Mouse (Mus musculus): ENCODE results near the gene Prr19. TPM values are rescaled to one million over a fixed set of nuclear protein-coding genes. Genes with fewer than 3 reads are reported as not detected.
"Not testable (repeated sequence)": the region's sequence is repeated elsewhere in the genome, so short reads cannot be mapped to it uniquely, and the experiment has no call there.

Prr19 gene
- not detected for total RNA-seq (2021)
- long read RNA-seq, experiment 1: 0 reads
- long read RNA-seq, experiment 2: 0 reads

DNA sequence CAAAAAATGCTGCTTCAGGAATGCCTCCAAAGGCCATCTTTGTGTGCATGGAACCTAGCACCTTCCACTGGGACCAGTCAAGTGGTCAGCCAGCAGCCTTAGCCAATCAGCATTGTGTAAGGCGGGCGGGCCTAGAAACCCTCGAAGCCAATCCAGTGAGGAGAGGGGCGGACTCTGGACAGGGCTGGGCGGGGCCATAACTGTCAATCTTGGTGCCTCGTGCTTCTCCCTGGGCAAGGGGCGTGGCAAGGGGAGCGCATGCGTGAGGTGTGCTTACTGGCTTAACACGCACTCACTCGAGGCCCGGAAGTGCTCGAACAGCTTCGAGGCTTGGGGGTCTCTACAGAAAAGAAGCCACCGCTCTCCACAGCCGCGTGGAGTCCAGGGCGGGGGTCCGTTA, at the start of gene Prr19:
Gene Prr19, plus strand, starts transcription at position 349 of the 400 bp plus-strand sequence.
- DNase-seq: peak; percentile 27

GRCm38 (mm10) chr7:25251822-25252221, 49.4 kb upstream of the Prr19 start:
- peak; percentile 32 for DNase-seq

GRCm38 (mm10) chr7:25261896-25262295, 39.3 kb upstream of the Prr19 start:
- no peak for DNase-seq

DNA sequence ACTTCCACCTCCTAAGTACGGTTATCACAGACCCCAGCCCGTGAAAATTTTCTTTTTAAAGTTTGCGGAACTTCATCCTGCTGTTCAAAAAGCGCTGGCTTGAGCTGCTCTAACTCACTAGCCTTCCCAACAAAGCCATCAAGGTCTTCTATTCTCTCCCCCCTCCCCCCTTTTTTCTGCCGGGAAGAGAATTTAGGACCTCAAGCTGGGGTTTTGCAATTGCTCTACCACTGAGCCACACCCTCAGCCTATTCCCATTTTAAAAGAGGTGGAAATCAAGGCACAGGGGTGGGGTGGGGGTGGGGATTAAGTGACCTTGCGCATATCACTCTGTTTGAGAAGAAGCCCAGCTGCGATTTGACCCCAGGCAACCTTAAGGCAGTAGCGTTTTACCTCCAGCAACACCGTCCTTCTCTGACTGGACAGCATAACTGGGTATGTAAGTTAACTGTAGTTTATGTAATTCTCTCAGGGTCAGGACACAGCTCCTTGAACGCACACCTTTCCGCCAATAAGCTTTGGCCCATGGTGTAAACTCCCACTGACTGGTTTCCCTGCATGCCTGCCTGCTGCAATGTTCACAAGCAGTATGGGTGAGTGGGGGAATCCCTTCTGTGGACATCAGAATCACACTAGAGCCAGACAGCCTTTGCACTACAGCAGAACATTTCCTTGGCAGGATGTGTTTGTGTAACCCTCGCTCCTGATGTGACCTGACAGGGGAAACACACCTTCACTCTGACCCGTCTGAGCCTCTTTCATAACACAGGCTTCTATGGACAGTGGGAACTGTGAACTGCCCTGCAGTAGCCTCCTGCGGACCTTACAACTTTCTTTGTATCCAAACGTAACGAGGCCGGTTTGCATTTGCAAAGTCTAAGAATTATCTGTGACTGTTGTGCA, 37.0 kb upstream of the Prr19 start:
- peak; percentile 5 for DNase-seq

GRCm38 (mm10) chr7:25265743-25266142, 35.5 kb upstream of the Prr19 start:
- DNase-seq: not testable (repeated sequence)

DNA sequence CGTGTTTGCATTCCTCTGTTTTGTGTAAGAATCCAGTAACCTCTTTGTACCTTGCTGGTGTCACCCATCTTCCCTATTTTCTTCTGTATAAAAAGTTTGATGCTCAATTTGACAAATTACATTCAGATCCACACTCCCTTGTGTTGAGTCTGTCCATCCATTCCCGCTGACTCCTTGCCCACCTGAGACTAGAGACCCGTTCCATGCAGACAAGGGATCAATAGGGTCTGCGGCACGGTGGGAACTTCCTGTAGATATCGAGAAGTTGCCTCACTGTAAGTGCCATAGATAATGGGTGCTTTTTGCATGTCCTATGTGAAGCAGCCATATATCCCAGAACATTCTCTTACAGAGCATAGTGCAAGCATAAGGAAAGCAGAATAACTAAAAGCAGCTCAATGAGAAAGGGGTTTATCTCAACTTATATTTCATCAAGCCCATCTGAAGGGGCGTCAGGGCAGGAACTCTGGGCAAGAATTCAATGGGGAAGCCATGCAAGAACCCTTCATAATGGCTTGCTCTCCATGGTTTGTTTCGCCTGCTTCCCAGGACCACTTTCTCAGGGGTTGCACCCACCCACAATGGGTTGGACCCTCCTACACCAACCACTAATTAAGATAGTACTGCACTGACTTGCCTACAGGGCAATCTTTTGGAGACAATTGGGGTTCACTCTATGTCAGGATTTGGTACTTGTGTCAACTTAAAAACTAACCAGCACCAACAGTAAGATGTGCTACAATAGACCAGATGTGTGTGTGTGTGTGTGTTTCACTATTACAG, 34.8 kb upstream of the Prr19 start:
- no peak for DNase-seq

DNA sequence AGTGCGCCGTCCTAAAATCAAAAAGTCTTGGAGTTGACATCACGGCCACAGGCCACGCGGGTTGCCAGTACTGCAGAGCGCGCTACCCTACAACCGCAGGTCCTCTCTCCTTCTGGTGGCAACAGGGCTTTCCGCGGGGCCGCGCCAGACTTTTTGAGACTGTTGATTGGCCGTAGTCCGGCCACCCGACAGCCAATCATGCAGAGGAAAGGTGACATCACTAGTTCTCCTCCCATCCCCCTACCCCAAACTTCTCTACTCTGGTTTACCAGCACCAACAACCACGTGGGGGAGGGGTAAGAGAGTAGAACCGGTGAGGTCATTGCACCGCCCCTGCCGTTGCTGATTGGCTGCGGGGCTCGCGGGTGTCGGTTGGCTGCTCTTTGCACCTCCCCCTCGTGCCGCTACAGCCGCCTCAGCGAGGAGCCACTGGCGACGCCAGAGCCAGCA, 33.9 kb upstream of the Prr19 start, which contains the start of gene Cic:
Gene Cic, plus strand, starts transcription at position 404 of the 450 bp plus-strand sequence.
- peak; percentile 98 for DNase-seq

DNA sequence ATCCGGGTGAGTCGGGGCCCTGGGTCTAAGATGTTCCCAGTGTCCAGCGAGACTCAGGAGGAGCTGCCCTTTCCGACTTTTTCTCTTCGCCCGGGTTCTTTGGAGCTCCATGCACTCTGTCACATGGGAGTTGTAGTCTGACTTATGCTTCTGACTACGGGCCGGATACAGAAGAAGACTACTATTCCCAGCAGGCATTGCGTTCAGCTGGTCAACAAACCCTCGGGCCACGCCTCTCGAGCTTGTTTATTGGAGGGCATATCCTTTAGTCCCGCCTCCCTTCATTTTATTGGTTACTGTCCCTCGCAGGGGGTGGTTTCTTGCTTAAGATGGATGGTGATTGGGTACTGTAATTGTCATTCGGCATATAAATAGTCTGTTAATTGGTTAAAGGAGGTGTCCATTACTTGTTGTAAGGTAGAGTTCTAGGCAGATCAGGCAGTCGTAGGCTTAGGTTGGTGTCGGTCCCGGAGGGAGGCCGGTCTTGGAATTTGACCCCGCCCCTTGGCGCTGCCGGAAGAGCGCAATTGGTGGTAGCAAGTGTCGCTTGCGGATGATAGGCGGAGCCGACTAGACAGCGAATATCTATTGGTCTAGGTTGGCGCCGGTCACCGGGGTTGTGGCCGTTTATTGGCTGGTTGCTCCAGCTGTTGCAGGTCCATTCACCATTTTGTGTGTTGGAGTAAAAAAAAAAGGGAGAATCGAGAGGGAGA, 33.3 kb upstream of the Prr19 start:
- DNase-seq: peak; percentile 97

DNA sequence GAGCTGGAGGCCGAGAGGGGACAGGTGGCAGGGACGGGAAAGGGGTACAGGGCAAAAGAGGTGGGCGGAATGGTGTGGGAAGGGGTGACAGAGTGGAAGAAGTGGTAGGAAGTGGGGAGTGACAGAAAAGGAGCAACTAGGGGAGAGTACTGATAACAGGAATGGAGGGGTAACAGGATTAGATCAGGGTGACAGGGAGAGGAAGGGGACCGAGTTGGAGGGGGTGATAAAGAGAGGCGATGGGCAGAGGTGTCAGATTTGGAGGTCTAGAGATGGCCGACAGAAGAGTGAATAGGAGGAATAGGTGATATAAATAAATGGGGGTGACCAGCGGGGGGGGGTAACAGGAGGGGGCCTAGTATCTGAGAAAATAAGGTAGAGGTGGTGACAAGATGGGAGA, 32.6 kb upstream of the Prr19 start:
- no peak for DNase-seq

- peak; percentile 22 for DNase-seq
These were observed 32.2 kb upstream of the Prr19 start for GRCm38 (mm10) chr7:25269029-25269428.

DNA sequence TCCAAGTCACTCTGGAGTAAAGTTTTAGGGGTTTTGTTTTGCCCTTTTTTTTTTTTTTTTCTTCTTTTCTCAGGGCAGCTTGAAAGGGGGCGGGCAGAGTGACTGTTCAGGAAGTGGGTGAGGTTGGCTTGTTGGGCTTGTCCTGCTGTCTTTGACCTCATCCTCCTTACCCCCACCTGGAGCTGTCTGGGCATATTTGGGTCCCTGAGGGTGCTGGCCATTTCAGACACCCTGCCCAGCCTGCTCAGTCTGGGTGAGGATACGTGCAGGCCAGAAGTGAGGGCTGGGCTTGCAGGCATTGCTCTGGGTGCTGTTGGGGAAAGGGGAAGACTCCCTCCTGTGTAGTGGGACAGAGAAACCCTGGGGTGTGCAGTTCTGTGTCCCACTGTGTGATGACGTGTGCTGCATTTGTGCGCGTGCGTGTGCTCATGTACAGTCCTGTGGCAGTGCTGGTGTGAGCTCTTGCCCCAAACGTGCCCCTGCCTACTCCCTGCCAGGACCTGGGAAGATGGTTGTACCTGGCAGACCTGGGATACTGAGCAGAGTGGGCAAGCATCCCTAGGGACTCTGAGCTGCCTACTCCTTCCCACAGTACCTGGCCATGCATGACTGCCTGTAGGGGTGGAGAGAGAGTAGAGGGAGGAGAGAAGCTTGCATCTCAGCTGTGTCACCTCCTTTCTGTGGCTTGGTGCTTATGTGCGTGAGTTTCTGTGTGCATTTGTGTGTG, 31.5 kb upstream of the Prr19 start:
- DNase-seq: peak; percentile 10

- DNase-seq: no peak
These were observed 30.3 kb upstream of the Prr19 start for GRCm38 (mm10) chr7:25270652-25271633.

DNA sequence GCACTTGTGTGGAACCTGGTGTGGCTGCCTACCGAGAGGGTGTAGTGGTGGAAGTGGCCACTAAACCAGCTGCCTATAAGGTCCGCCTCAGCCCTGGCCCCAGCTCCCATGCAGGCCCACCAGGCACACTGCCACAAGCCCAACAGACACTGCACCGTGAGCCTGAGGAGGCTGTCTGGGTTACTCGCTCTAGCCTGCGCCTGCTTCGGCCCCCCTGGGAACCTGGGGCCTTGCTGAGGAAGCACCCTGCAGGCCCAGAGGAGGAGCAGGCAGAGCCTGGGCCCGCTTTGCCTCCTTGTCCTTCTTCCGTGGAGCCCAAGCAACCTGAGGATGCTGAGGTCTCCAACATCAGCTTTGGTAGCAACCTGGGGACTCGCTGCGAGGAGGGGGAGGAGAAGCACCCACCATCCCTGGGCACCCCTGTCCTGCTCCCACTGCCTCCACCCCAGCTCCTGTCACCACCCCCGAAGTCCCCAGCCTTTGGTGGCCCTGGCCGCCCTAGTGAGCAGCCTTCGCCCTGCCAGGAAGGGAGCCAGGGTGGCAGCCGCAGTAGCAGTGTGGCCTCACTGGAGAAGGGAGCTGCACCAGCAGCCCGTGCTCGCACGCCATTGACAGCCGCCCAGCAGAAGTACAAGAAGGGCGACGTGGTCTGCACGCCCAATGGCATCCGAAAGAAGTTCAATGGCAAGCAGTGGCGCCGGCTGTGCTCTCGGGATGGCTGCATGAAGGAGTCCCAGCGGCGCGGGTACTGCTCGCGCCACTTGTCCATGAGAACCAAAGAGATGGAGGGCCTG, 29.4 kb upstream of the Prr19 start:
- DNase-seq: no peak

GRCm38 (mm10) chr7:25272445-25273258, 28.6 kb upstream of the Prr19 start:
- DNase-seq: no peak

DNA sequence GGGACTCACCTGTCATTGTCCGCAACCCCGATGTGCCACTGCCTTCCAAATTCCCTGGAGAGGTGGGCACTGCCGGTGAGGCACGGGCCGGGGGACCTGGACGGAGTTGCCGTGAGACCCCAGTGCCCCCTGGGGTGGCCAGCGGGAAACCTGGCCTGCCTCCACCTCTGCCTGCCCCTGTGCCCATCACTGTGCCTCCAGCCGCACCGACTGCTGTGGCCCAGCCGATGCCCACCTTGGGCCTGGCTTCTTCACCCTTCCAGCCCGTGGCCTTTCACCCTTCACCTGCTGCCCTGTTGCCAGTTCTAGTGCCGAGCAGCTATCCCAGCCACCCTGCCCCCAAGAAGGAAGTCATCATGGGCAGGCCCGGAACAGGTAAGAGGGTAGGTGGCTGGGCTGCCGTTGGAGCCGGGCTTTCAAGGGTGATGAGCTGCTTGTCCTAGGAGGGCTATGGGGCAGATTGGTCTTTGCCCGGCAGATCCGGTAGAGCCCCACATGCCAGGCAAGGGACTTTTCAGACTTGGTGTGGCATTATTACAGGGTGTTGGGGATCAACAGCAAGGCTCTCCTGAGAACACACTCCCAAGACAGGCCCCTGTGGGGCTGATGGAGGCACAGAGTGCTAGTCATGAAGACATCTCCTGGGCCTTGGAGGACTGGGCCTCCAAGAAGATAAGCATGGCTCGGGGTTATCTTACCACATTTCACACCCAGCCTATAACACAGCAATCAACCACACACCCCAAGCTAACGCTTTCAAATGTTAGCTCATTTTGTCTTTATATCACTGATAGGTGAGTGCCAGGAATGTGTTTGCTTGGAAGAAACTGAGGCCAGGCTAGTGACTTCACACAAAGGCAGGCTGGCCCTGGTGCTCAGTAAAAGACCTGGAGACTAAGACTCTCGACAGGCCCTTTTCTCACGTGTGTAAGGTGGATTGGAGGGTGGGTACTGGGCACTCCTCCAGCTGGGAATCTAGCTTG, 27.7 kb upstream of the Prr19 start:
- no peak for DNase-seq

DNA sequence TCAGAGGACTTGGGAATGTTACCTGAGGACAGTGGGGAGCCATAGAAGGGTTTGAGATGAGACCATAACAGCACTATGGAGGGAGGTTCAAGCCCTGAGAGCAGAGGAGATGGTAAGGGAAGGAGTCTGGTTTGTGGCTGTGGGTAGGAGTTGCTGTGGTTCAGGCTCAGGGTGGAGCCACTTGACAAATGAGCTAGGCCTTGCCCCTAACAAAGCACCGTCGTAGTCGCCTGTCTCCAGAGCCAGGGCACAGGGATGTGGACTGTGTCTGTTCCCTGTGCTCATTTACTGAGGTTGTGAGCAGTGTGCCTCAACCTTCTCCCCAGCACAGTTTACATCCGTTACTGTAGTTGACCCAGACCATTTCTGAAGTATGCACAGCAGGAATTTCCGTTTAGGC, 26.6 kb upstream of the Prr19 start:
- DNase-seq: no peak

DNA sequence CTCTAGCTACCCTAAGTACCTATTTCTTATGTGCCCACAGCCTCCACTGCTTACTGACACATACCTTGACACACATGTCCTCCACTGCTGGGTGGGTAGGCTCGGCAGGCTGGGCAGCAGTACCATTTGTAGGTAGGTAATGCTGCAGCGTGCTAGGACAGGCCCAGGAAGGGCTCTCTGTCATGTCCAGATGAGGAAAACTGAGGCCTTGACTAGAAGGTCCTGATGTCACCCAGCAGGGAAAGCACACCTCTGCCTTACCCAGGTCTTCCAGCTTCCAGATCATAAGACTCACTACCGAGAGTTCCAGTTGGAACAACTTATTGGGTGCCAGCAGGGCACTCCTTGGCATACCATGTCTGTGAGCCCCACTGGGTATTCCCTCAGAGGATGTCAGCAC, 26.2 kb upstream of the Prr19 start:
- DNase-seq: no peak

Measured in adrenal gland, postnatal 10 days (tissue).